ENCODE assay signal across 17 mouse cellular contexts in the genomic region with DNA sequence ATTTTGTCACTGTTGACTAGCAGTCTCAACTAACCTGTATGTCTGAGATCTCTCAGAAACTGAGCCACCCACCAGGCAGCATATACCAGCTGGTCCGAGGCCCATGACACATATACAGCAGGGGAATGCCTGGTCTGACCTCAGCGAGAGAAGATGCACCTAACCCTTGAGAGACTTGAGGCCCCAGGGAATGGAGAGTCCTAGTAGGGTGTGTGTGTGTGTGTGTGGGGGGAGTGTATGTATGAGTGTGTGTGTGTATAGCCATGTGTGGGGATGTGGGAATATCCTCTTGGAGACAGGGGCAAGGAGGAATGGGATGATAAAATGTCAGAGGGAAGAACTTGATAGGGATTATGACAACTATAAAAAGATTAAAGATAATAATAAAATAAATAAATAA.
"Had no signal": no experiment of that assay in that cellular context is flagged by ENCODE, and none has a peak within 500 bp of the region (broad histone marks: within the 10 kb centered on the region; RNA-seq: fewer than 3 reads in every experiment).

No protein-coding gene starts in this region.

- H3K27ac ChIP-seq: lung, embryonic 15.5 days; macrophage; neural tube, embryonic 12.5 days; stomach, embryonic 15.5 days; stomach, postnatal 0 days had no signal

- H3K9me3 ChIP-seq: lung, embryonic 15.5 days; megakaryocyte, embryonic 14.5 days; neural tube, embryonic 12.5 days; stomach, embryonic 15.5 days had no signal

- DNase-seq: liver, postnatal 0 days; lung, adult 2 months; lung, postnatal 14 days; lung, postnatal 36 days; midbrain, embryonic 14.5 days; right cerebral cortex, postnatal 14 days; thymus, adult 2 months; thymus, postnatal 25 days; thymus, postnatal 4 days had no signal

- H3K27me3 ChIP-seq: lung, embryonic 15.5 days; megakaryocyte, embryonic 14.5 days; neural tube, embryonic 12.5 days; stomach, embryonic 15.5 days had no signal

- ATAC-seq: liver, postnatal 0 days; lung, postnatal 0 days; midbrain, embryonic 16.5 days had no signal

- H3K4me2 ChIP-seq: lung, embryonic 15.5 days; neural tube, embryonic 12.5 days; stomach, embryonic 15.5 days had no signal

- H3K9ac ChIP-seq: liver, postnatal 0 days; lung, embryonic 15.5 days; neural tube, embryonic 12.5 days; stomach, embryonic 15.5 days had no signal

- H3K36me3 ChIP-seq: lung, embryonic 15.5 days; neural tube, embryonic 12.5 days; stomach, embryonic 15.5 days had no signal

- H3K4me1 ChIP-seq: lung, embryonic 15.5 days; neural tube, embryonic 12.5 days; stomach, embryonic 15.5 days had no signal

- H3K4me3 ChIP-seq: lung, embryonic 15.5 days; megakaryocyte, embryonic 14.5 days; neural tube, embryonic 12.5 days; stomach, embryonic 15.5 days had no signal
